18 mouse cellular contexts compared by ENCODE assay signal in genomic region chr7:30060341-30060740, GRCm38 (mm10). TPM values are rescaled to one million over a fixed set of nuclear protein-coding genes. Genes with fewer than 3 reads are reported as not detected.
"Had no signal": no experiment of that assay in that cellular context is flagged by ENCODE, and none has a peak within 500 bp of the region (broad histone marks: within the 10 kb centered on the region; RNA-seq: fewer than 3 reads in every experiment).

No protein-coding gene starts in this region.

- ATAC-seq: midbrain, embryonic 16.5 days had no signal

- DNase-seq: kidney, postnatal 36 days; layer of hippocampus, adult 9-11 months; layer of hippocampus, postnatal 36 days; lung, adult 18-20 months; retina, postnatal 1 day; right cerebral cortex, postnatal 4 days; thymus, adult 2 months; thymus, postnatal 25 days had no signal

- H3K4me2 ChIP-seq: limb, embryonic 12.5 days; midbrain, embryonic 12.5 days; neural tube, embryonic 13.5 days; stomach, embryonic 15.5 days had no signal

- H3K27me3 ChIP-seq: limb, embryonic 12.5 days; midbrain, embryonic 12.5 days; neural tube, embryonic 13.5 days; stomach, embryonic 15.5 days had no signal

- H3K27ac ChIP-seq: limb, embryonic 12.5 days; liver, embryonic 14.5 days; midbrain, embryonic 12.5 days; neural tube, embryonic 13.5 days; stomach, embryonic 15.5 days had no signal

- H3K9me3 ChIP-seq: limb, embryonic 12.5 days; midbrain, embryonic 12.5 days; neural tube, embryonic 13.5 days; stomach, embryonic 15.5 days had no signal

- H3K9ac ChIP-seq: limb, embryonic 12.5 days; liver, embryonic 14.5 days; midbrain, embryonic 12.5 days; neural tube, embryonic 13.5 days; stomach, embryonic 15.5 days had no signal

- H3K4me3 ChIP-seq: limb, embryonic 12.5 days; midbrain, embryonic 12.5 days; neural tube, embryonic 13.5 days; stomach, embryonic 15.5 days had no signal

- H3K4me1 ChIP-seq: limb, embryonic 12.5 days; midbrain, embryonic 12.5 days; neural tube, embryonic 13.5 days; stomach, embryonic 15.5 days had no signal

RNA-seq across cellular contexts. Expression of gene Gm26920, which starts 29.9 kb away (rescaled TPM):
- total RNA-seq: left cerebral cortex, postnatal 25 days; liver, adult 2 months had no signal
- polyA plus RNA-seq: liver, adult 2 months; spleen, adult 2 months; testis, adult 2 months; thymus, adult 2 months had no signal
